Mouse (Mus musculus) forebrain, embryonic 11.5 days (tissue): ENCODE measurements at regions not wholly inside any gene's neighbourhood (a gene's known extent, or its start where the extent isn't known, plus 50 kb on each side); places are given as distances from the start of the nearest gene placed in this dataset.

ENCODE experiments used
- ATAC-seq: fragments of 200-750 bp; cut with Nextera tagmentation; replicated peaks from 2 replicates; pipeline ENCODE4 v1.8.0; 2017; ENCODE audit warnings: moderate TSS enrichment; ENCODE audit not compliant: low FRiP score
- DNase-seq: peaks from one replicate; pipeline ENCODE4 v3.0.0-alpha.2; 2017; ENCODE audit warnings: low spot score
- H3K27ac ChIP-seq: fragments of 300-500 bp; sonication (generic); 2 replicates; pipeline ENCODE4 v1.5.1; 2014; ENCODE audit warnings: low read depth, low read length
- H3K27me3 ChIP-seq: fragments of 300-500 bp; sonication (generic); 2 replicates; pipeline ENCODE4 v1.6.1; 2014; ENCODE audit warnings: mild to moderate bottlenecking, low read length, mixed read lengths; ENCODE audit not compliant: control insufficient read depth, insufficient read depth
- H3K36me3 ChIP-seq: fragments of 300-500 bp; sonication (generic); 2 replicates; pipeline ENCODE4 v1.6.1; 2014; ENCODE audit warnings: mild to moderate bottlenecking, low read length, moderate library complexity, mixed read lengths; ENCODE audit not compliant: control insufficient read depth, insufficient read depth
- H3K4me1 ChIP-seq: fragments of 300-500 bp; sonication (generic); replicated peaks from 2 replicates; pipeline ENCODE4 v1.6.1; 2014; ENCODE audit warnings: low read length, mixed read lengths; ENCODE audit not compliant: control insufficient read depth, insufficient read depth
- H3K4me2 ChIP-seq: fragments of 300-500 bp; sonication (generic); 2 replicates; pipeline ENCODE4 v1.6.1; 2014; ENCODE audit warnings: low read depth, mild to moderate bottlenecking, low read length, moderate library complexity, mixed read lengths; ENCODE audit not compliant: severe bottlenecking
- H3K4me3 ChIP-seq: fragments of 300-500 bp; sonication (generic); 2 replicates; pipeline ENCODE4 v1.5.1; 2014; ENCODE audit warnings: low read depth, low read length
- H3K9ac ChIP-seq: fragments of 300-500 bp; sonication (generic); 2 replicates; pipeline ENCODE4 v1.6.1; 2014; ENCODE audit warnings: low read length
- H3K9me3 ChIP-seq: fragments of 300-500 bp; sonication (generic); 2 replicates; pipeline ENCODE4 v1.6.1; 2016; ENCODE audit warnings: low read length, mixed read lengths; ENCODE audit not compliant: control insufficient read depth
- WGBS: fragments of 180-500 bp; shearing (Covaris S2); extraction: QIAGEN DNeasy Blood & Tissue Kit; methylation state at CpG from one replicate; pipeline ENCODE4 v1.1.7; 2014; 5-methylcytosine and 5-hydroxymethylcytosine counted together

DNA sequence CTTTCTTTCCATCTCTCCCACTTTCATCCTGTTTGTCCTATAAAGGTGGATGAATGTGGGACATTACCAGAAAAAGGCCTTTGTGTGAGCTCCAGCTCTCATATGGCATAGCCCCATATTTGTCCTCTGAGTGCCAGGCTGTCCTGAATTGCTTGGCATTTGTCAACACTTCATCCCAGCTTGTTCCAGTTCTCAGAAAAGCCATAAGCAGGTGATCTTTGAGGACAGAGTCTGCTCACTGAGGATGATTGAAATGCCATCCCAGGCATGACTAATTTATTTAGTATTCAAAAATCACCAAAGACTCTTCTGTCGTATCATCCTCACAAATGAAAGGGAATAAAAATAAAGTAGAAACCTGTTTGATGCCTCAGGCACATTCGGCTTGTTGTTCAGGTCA, 203.6 kb upstream of the Defb41 start:
- no peak overlapping the region for H3K27ac ChIP-seq
- no peaks in the 10 kb centered on the region for H3K27me3 ChIP-seq
- ATAC-seq (no peak), DNase-seq (no peak)
- no peaks in the 10 kb centered on the region for H3K4me1 ChIP-seq
- H3K36me3 ChIP-seq: no peaks in the 10 kb centered on the region
- no peak overlapping the region for H3K4me3 ChIP-seq
- 90% methylated on average over 2 of the region's 2 CpGs for WGBS
- no peaks in the 10 kb centered on the region for H3K9me3 ChIP-seq
- H3K4me2 ChIP-seq: no peak overlapping the region
- H3K9ac ChIP-seq: no peak overlapping the region

DNA sequence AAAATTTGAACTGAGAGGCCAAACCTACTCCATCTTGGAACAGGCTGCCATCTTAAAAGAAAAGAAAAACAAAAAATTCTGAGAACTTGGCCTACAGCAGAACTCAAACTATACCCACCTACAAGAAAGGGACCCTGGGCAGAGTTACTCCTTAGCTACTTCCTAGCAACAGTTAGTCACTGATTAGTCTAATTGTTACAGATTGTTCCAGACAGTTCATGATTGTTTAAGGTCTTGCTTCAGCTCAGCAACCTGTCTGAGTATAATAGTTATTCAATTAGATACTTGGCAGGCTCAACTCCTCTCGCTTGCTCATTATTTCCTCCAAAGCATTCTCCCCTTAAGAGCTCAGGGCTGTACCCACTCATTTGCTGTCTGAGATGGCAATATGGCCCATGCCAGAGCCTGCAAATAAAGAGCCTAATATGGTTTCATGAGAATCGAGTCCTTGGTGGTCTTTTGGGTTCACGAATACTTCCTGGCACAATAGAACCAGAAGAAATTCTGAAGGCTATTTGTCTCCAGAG, 200.4 kb upstream of the Defb41 start:
- DNase-seq: no peak
- Histone ChIP-seq H3K27ac (no peak overlapping the region), H3K27me3 (no peaks in the 10 kb centered on the region), H3K9ac (no peak overlapping the region), H3K9me3 (no peaks in the 10 kb centered on the region), H3K4me2 (no peak overlapping the region), H3K4me1 (no peaks in the 10 kb centered on the region), H3K4me3 (no peak overlapping the region), H3K36me3 (no peaks in the 10 kb centered on the region)
- peak; percentile 32; the same call in 1 of the 2 replicates for ATAC-seq
- 82% methylated on average over 3 of the region's 3 CpGs for WGBS

DNA sequence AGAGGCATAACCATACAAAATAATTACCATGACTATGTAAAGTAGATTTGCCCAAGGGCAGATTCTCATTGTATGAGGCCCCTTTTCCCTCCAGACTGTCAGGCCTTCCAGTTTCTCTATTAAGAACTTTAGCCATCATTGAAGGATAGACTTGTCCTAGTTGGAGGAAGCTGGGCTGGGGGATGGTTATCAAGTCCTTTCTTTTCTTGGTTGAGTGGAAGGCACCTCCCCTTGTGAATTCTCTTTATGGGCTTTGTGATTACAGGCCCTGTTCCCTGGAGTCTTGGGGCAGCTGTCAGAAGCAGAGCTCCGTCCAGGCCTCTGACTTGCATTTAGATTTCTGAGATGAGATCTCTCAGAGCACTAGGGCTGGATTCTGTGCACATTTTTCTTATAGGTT, 198.3 kb upstream of the Defb41 start:
- Histone ChIP-seq H3K27ac (no peak overlapping the region), H3K4me2 (no peak overlapping the region), H3K36me3 (no peaks in the 10 kb centered on the region), H3K27me3 (no peaks in the 10 kb centered on the region), H3K9ac (no peak overlapping the region), H3K4me3 (no peak overlapping the region), H3K9me3 (no peaks in the 10 kb centered on the region), H3K4me1 (no peaks in the 10 kb centered on the region)
- ATAC-seq (peak; percentile 42; the same call in 1 of the 2 replicates), DNase-seq (no peak)
- WGBS: 16% methylated on average over 1 of the region's 1 CpGs

DNA sequence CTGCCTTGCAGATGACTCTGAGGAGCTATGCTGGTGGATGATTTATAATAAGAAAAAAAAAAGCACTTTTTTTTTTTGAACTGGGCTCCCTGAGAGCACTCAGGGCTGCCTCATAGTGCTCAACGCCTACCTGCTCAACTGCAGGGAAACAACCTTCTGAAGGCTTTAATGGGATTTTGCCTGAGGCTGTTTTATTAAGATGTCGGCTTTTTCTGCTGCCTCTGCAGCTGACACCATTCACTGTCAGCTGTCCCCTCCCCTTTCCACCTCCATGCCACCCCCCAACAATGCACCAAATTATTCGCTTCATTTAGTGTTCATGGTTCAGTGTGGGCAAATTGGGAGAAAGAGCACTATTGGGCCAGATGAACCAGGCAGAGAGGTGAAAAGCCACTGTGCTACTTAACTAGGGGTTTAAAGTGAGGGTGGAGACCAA, 151.4 kb upstream of the Defb41 start:
- Histone ChIP-seq H3K4me2 (no peak overlapping the region), H3K27ac (no peak overlapping the region), H3K9me3 (no peaks in the 10 kb centered on the region), H3K4me3 (no peak overlapping the region), H3K27me3 (no peaks in the 10 kb centered on the region), H3K36me3 (no peaks in the 10 kb centered on the region), H3K9ac (peak overlapping the region; percentile 3; the same call in 1 of the 2 replicates), H3K4me1 (peaks cover 4% of the 10 kb centered on the region; the same call in 1 of the 2 replicates)
- WGBS: 5% methylated on average over 3 of the region's 3 CpGs
- DNase-seq (no peak), ATAC-seq (peak; percentile 90)

DNA sequence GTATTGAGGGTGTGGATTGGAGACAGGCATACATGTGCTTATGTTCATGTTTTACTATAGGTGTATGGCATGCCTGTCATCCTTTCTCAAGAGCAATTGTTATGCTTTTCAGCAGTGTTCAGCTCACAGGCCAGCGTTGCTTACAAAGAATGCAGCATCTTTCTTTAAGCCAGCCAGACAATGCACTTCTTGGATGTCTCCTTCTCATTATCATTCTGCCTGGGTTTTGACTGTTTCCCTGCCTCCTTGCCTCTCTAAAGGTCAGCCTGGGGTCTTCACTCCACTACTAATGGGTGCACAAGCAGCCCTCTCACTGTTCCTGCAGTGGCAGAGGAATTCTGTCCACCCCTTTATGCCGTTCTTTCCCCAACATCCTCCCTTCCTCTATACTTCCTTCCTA, 150.9 kb upstream of the Defb41 start:
- DNase-seq (no peak), ATAC-seq (peak; percentile 43)
- no peak overlapping the region for H3K4me3 ChIP-seq
- 9% methylated on average over 2 of the region's 2 CpGs for WGBS
- H3K4me1 ChIP-seq: peaks cover 4% of the 10 kb centered on the region; the same call in 1 of the 2 replicates
- H3K27me3 ChIP-seq: no peaks in the 10 kb centered on the region
- no peaks in the 10 kb centered on the region for H3K36me3 ChIP-seq
- H3K27ac ChIP-seq: no peak overlapping the region
- no peak overlapping the region for H3K4me2 ChIP-seq
- H3K9me3 ChIP-seq: no peaks in the 10 kb centered on the region
- peak overlapping the region; percentile 3; the same call in 1 of the 2 replicates for H3K9ac ChIP-seq

DNA sequence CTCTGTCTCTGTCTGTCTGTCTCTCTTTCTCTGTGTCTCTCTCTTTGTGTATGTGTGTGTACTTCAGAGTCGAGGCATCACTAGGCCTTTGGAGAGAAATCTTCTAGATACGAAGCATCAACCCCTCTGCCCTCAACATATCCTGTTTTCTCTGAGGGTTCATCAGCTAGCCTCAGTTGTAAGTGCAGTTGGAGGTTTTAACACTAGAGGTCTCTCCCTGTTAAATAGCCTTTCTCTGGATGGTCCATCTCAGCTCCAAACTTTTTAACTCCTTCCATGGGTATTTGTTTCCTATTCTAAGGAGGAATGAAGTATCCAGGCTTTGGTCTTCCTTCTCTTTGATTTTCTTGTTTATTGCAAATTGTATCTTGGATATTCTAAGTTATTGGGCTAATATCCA, 147.8 kb upstream of the Defb41 start:
- Histone ChIP-seq H3K27ac (no peak overlapping the region), H3K27me3 (no peaks in the 10 kb centered on the region), H3K4me3 (no peak overlapping the region), H3K9ac (no peak overlapping the region), H3K36me3 (no peaks in the 10 kb centered on the region), H3K4me1 (peaks cover 4% of the 10 kb centered on the region; the same call in 1 of the 2 replicates), H3K9me3 (no peaks in the 10 kb centered on the region), H3K4me2 (no peak overlapping the region)
- no peak for ATAC-seq
- no peak for DNase-seq
- WGBS: 64% methylated on average over 2 of the region's 2 CpGs

DNA sequence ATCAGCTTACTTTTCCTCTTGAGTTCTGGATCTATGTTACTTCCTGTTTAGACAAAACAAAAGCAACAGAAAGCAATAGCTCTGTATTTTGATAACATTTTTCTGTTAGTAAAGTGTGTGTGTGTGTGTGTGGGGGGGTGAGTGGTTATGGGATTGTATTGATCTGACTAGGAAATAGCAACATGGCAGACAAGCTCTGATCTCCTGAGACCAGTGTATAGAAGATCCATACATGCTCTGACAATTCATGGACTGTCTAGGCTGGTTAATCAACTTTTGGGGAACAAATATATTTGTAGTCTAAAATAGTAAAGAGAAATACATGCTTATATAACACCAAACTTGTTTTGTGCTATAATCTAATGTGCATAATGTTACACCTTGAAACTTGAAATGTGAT, 124.7 kb upstream of the Defb41 start:
- Histone ChIP-seq H3K27me3 (no peaks in the 10 kb centered on the region), H3K9me3 (no peaks in the 10 kb centered on the region), H3K4me2 (no peak overlapping the region), H3K27ac (no peak overlapping the region), H3K36me3 (no peaks in the 10 kb centered on the region), H3K4me1 (no peaks in the 10 kb centered on the region), H3K4me3 (no peak overlapping the region), H3K9ac (no peak overlapping the region)
- DNase-seq (no peak), ATAC-seq (no peak)

DNA sequence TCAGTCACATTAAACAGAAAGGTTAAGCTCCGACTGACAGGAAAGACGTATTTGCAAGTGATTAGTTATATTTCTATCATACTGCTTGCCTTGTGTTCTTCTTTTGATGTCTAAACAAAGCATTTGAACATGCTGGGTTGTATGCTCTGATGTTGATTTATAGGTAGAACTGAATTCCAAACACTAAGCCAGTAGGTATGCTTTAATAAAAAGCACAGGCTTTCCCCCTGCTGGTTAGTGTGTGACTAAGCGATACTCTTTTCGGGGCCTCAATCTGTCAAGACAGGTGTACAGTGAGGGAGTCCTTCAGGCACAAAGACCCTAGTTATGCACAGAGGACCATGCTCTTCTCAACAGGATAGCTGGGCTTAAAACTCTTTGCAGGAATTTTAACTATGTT, 119.1 kb upstream of the Defb41 start:
- Histone ChIP-seq H3K9ac (no peak overlapping the region), H3K9me3 (no peaks in the 10 kb centered on the region), H3K4me1 (no peaks in the 10 kb centered on the region), H3K4me2 (no peak overlapping the region), H3K4me3 (no peak overlapping the region), H3K36me3 (no peaks in the 10 kb centered on the region), H3K27me3 (no peaks in the 10 kb centered on the region), H3K27ac (no peak overlapping the region)
- DNase-seq: no peak
- no peak for ATAC-seq
- WGBS: 77% methylated on average over 4 of the region's 4 CpGs

DNA sequence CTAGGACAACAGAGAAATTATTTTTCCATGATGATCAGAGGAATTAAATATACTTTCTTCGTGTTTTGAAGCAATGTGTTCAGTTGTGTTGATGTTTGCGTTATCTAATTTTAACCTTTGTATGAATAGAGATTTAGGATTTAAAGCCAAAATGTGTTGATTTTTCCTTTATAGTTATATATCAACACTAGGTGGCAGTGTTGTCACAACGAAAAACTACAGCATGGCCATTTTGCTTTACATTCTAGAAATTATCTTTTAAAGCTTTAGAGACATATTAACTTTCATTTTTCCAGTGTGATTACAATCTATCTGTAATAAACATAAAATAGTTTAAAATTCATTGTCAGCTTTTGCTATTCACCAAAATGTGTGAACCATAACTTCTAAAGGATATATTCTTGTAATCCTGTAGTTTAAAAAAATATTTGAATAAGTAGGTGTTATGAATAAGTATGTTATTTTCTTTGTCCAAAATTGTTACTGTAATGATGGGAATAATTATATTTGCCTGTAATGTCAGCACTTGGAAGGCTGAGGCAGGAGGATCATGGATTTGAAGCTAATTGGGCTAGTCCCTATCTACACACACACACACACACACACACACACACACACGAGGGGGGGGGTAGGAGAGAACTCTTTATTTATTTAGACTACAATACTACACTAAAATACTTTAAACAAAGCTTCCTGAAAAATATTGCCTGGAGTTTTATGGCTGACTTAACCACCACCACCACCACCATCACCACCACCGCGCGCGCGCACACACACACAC, 95.2 kb upstream of the Defb41 start:
- DNase-seq (no peak), ATAC-seq (peak; percentile 49; the same call in 1 of the 2 replicates)
- Histone ChIP-seq H3K27me3 (no peaks in the 10 kb centered on the region), H3K27ac (no peak overlapping the region), H3K9me3 (no peaks in the 10 kb centered on the region), H3K9ac (no peak overlapping the region), H3K4me3 (no peak overlapping the region), H3K4me2 (no peak overlapping the region), H3K4me1 (no peaks in the 10 kb centered on the region), H3K36me3 (no peaks in the 10 kb centered on the region)
- WGBS: 62% methylated on average over 9 of the region's 9 CpGs
